Mouse (Mus musculus): ENCODE results near the gene Depdc1a.
"Not testable (repeated sequence)": the region's sequence is repeated elsewhere in the genome, so short reads cannot be mapped to it uniquely, and the experiment has no call there.

Depdc1a gene

GRCm38 (mm10) chr3:159495243-159495801 lies at the start of gene Depdc1a:
Gene Depdc1a, plus strand, starts transcription at chr3:159495433.
- peak; percentile 88 for DNase-seq (ENCODE audit: low spot score)

- DNase-seq (ENCODE audit: low spot score) = no peak
Measured at GRCm38 (mm10) chr3:159470059-159470458, 25.2 kb upstream of the Depdc1a start.

GRCm38 (mm10) chr3:159475465-159475864 lies 19.8 kb upstream of the Depdc1a start:
- no peak for DNase-seq (ENCODE audit: low spot score)

GRCm38 (mm10) chr3:159477250-159477962 lies 17.8 kb upstream of the Depdc1a start:
- no peak for DNase-seq (ENCODE audit: low spot score)

GRCm38 (mm10) chr3:159494709-159495108 lies 524 bp upstream of the Depdc1a start:
- DNase-seq (ENCODE audit: low spot score) = not testable (repeated sequence)

GRCm38 (mm10) chr3:159508899-159509298 lies 13.7 kb downstream of the Depdc1a start:
- no peak for DNase-seq (ENCODE audit: low spot score)

GRCm38 (mm10) chr3:159528563-159528962 lies 33.3 kb downstream of the Depdc1a start:
- no peak for DNase-seq (ENCODE audit: low spot score)

- no peak for DNase-seq (ENCODE audit: low spot score)
Measured at GRCm38 (mm10) chr3:159548303-159548702, 53.1 kb downstream of the Depdc1a start.

- no peak for DNase-seq (ENCODE audit: low spot score)
Measured at GRCm38 (mm10) chr3:159550224-159550623, 55.0 kb downstream of the Depdc1a start.

Measured in T-cell, adult 2 months (primary cell).